Mouse (Mus musculus): ENCODE data around the gene Phlpp1.

Gene Phlpp1

GRCm38 (mm10) chr1:106243371-106243770 lies 71.8 kb downstream of the Phlpp1 start:
- DNase-seq (ENCODE audit: low spot score in 2 of 2) = no peak

GRCm38 (mm10) chr1:106244245-106244644 lies 72.7 kb downstream of the Phlpp1 start:
- no peak for DNase-seq (ENCODE audit: low spot score in 2 of 2)

- DNase-seq (ENCODE audit: low spot score in 2 of 2) = no peak
Observed at GRCm38 (mm10) chr1:106254047-106254446, 82.5 kb downstream of the Phlpp1 start.

- no peak for DNase-seq (ENCODE audit: low spot score in 2 of 2)
Observed at GRCm38 (mm10) chr1:106257176-106257575, 85.6 kb downstream of the Phlpp1 start.

GRCm38 (mm10) chr1:106268028-106268799 lies 96.7 kb downstream of the Phlpp1 start:
- peak; percentile 34 to 79 for DNase-seq (ENCODE audit: low spot score in 2 of 2)

- no peak for DNase-seq (ENCODE audit: low spot score in 2 of 2)
Observed at GRCm38 (mm10) chr1:106269337-106269736, 97.8 kb downstream of the Phlpp1 start.

- no peak for DNase-seq (ENCODE audit: low spot score in 2 of 2)
Observed at GRCm38 (mm10) chr1:106272916-106273315, 101.4 kb downstream of the Phlpp1 start.

- no peak for DNase-seq (ENCODE audit: low spot score in 2 of 2)
Observed at GRCm38 (mm10) chr1:106273801-106274200, 102.2 kb downstream of the Phlpp1 start.

- no peak for DNase-seq (ENCODE audit: low spot score in 2 of 2)
Observed at GRCm38 (mm10) chr1:106274561-106275001, 103.0 kb downstream of the Phlpp1 start.

- DNase-seq (ENCODE audit: low spot score in 2 of 2) = no peak
Observed at GRCm38 (mm10) chr1:106275142-106275541, 103.6 kb downstream of the Phlpp1 start.

GRCm38 (mm10) chr1:106275731-106276130 lies 104.2 kb downstream of the Phlpp1 start:
- no peak for DNase-seq (ENCODE audit: low spot score in 2 of 2)

GRCm38 (mm10) chr1:106276824-106277223 lies 105.3 kb downstream of the Phlpp1 start:
- DNase-seq (ENCODE audit: low spot score in 2 of 2) = no peak

- no peak for DNase-seq (ENCODE audit: low spot score in 2 of 2)
Observed at GRCm38 (mm10) chr1:106277286-106277685, 105.7 kb downstream of the Phlpp1 start.

- DNase-seq (ENCODE audit: low spot score in 2 of 2) = peak in 1 of 2 experiments; percentile 35
Observed at GRCm38 (mm10) chr1:106278552-106279060, 107.1 kb downstream of the Phlpp1 start.

GRCm38 (mm10) chr1:106279404-106280123 lies 108.0 kb downstream of the Phlpp1 start:
- DNase-seq (ENCODE audit: low spot score in 2 of 2) = no peak

- DNase-seq (ENCODE audit: low spot score in 2 of 2) = peak in 1 of 2 experiments; percentile 48
Observed at GRCm38 (mm10) chr1:106280171-106280913, 108.8 kb downstream of the Phlpp1 start.

- DNase-seq (ENCODE audit: low spot score in 2 of 2) = no peak
Observed at GRCm38 (mm10) chr1:106286815-106287214, 115.3 kb downstream of the Phlpp1 start.

- no peak for DNase-seq (ENCODE audit: low spot score in 2 of 2)
Observed at GRCm38 (mm10) chr1:106289065-106289464, 117.5 kb downstream of the Phlpp1 start.

- DNase-seq (ENCODE audit: low spot score in 2 of 2) = no peak
Observed at GRCm38 (mm10) chr1:106289580-106289979, 118.0 kb downstream of the Phlpp1 start.

GRCm38 (mm10) chr1:106309394-106310039 lies 138.0 kb downstream of the Phlpp1 start:
- DNase-seq (ENCODE audit: low spot score in 2 of 2) = no peak

- no peak for DNase-seq (ENCODE audit: low spot score in 2 of 2)
Observed at GRCm38 (mm10) chr1:106310285-106310684, 138.7 kb downstream of the Phlpp1 start.
